Mouse (Mus musculus) layer of hippocampus, adult 18-20 months (tissue): Measurements from ENCODE around the gene Morc2a. TPM values are rescaled to one million over a fixed set of nuclear protein-coding genes. Genes with fewer than 3 reads are reported as not detected.

Source experiments
- DNase-seq, 2 experiments: peaks; one replicate each; pipeline ENCODE4 v3.0.0; 2022; ENCODE audit warnings: low spot score in 2 of 2
- total RNA-seq, 2 experiments: library from RNA; stranded (reverse); gene quantifications; 2 replicates each; pipeline ENCODE4 v1.2.3; 2021

Morc2a gene
- total RNA-seq, 2 experiments from 2014 or later = 35.9 to 37.0 TPM

GRCm38 (mm10) chr11:3731469-3731868 lies 82.5 kb downstream of the Morc2a start:
- no peak for DNase-seq

GRCm38 (mm10) chr11:3733933-3734636 lies 85.1 kb downstream of the Morc2a start:
- no peak for DNase-seq

- no peak for DNase-seq
Observed at GRCm38 (mm10) chr11:3735715-3736114, 86.7 kb downstream of the Morc2a start.

GRCm38 (mm10) chr11:3738778-3739177 lies 89.8 kb downstream of the Morc2a start:
- no peak for DNase-seq

Other genes starting within 250 kb of the Morc2a start
- 10 to 100 TPM; 90.1 to 97.5 TPM for gene Limk2, start 240.0 kb upstream of the Morc2a start, total RNA-seq
- gene Rnf185, start 196.8 kb upstream of the Morc2a start, total RNA-seq = 10 to 100 TPM; 30.2 to 32.2 TPM
- 1 to 10 TPM; 2.3 to 2.9 TPM for gene Pla2g3, start 160.9 kb upstream of the Morc2a start, total RNA-seq
- gene Inpp5j, start 144.4 kb upstream of the Morc2a start, total RNA-seq = 10 to 100 TPM; 79.2 to 82.5 TPM
- gene Selenom, start 134.5 kb upstream of the Morc2a start, total RNA-seq = 100 to 1,000 TPM; 194 to 199 TPM
- gene Smtn, start 108.6 kb upstream of the Morc2a start, total RNA-seq = 1 to 10 TPM; 7.7 to 8.2 TPM
- 10 to 100 TPM; 72.7 to 75.4 TPM for gene Osbp2, start 214.7 kb downstream of the Morc2a start, total RNA-seq
- under 1 TPM; 0.20 to 0.67 TPM for gene 4921536K21Rik, start 245.9 kb downstream of the Morc2a start, total RNA-seq
- gene Dusp18, start 246.0 kb downstream of the Morc2a start, total RNA-seq = 10 to 100 TPM; 21.2 to 23.8 TPM